ENCODE assay signal across 19 mouse cellular contexts in the genomic region with DNA sequence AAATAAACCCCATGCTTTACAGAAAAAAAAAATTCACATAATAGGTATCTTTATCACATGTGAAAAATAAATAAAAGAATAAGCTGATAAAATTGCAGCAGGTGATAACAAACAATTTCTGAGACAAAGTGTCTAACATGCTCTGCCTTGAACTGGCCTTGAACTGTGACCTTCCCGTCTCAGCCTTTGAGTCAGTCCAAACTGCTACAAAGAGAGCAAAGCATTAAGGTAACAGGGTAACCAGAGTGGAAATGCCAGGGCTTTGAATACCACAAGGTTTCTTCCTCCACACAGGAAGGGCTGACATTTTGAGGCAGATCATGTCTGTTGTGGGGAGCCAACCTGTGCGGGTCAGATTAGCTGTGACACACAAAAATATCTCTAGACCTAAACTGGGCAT. TPM values are rescaled to one million over a fixed set of nuclear protein-coding genes. Genes with fewer than 3 reads are reported as not detected.
A peak's percentile ranks its signal among the peaks of the same experiment; 100 is the strongest.
DNase-seq lines count a peak whose midpoint lies in the region; ATAC-seq lines count a peak whose summit lies in the region.
"Had no signal": no experiment of that assay in that cellular context is flagged by ENCODE, and none has a peak within 500 bp of the region (broad histone marks: within the 10 kb centered on the region; RNA-seq: fewer than 3 reads in every experiment).

No protein-coding gene starts in this region.

- H3K9me3 ChIP-seq in embryonic facial prominence, embryonic 14.5 days (ENCODE audit: control insufficient read depth, low read length), result no peaks in the 10 kb centered on the region
- no peaks in the 10 kb centered on the region for H3K9me3 ChIP-seq in embryonic facial prominence, embryonic 10.5 days
- no peaks in the 10 kb centered on the region for H3K9me3 ChIP-seq in limb, embryonic 12.5 days
- no peaks in the 10 kb centered on the region for H3K9me3 ChIP-seq in limb, embryonic 10.5 days (replicated peaks)
- no peaks in the 10 kb centered on the region for H3K9me3 ChIP-seq in forebrain, embryonic 12.5 days
- H3K9me3 ChIP-seq: hindbrain, embryonic 15.5 days had no signal

- no peak overlapping the region for H3K9ac ChIP-seq in embryonic facial prominence, embryonic 14.5 days (ENCODE audit: low read depth, low read length)
- 0 out of 2 replicates have a peak overlapping the region, but pooled peaks have one; percentile 31 for H3K9ac ChIP-seq in limb, embryonic 12.5 days (replicated peaks)
- no peak overlapping the region for H3K9ac ChIP-seq in forebrain, embryonic 12.5 days
- H3K9ac ChIP-seq: hindbrain, embryonic 15.5 days had no signal

- H3K36me3 ChIP-seq in embryonic facial prominence, embryonic 14.5 days (ENCODE audit: control insufficient read depth, insufficient read depth, low read length), result peaks cover 34% of the 10 kb centered on the region
- peaks cover 49% of the 10 kb centered on the region for H3K36me3 ChIP-seq in embryonic facial prominence, embryonic 10.5 days (replicated peaks)
- H3K36me3 ChIP-seq in limb, embryonic 12.5 days, result peaks cover 47% of the 10 kb centered on the region
- H3K36me3 ChIP-seq in limb, embryonic 10.5 days, result peaks cover 46% of the 10 kb centered on the region
- H3K36me3 ChIP-seq in forebrain, embryonic 12.5 days (replicated peaks), result peaks cover 39% of the 10 kb centered on the region

- H3K4me1 ChIP-seq in embryonic facial prominence, embryonic 14.5 days (ENCODE audit: control insufficient read depth, insufficient read depth, low read length), result peaks cover 19% of the 10 kb centered on the region
- peaks cover 49% of the 10 kb centered on the region for H3K4me1 ChIP-seq in embryonic facial prominence, embryonic 10.5 days
- peaks cover 47% of the 10 kb centered on the region for H3K4me1 ChIP-seq in limb, embryonic 12.5 days (replicated peaks)
- H3K4me1 ChIP-seq in limb, embryonic 10.5 days, result peaks cover 47% of the 10 kb centered on the region
- peaks cover 38% of the 10 kb centered on the region for H3K4me1 ChIP-seq in forebrain, embryonic 12.5 days

- DNase-seq in embryonic facial prominence, embryonic 14.5 days (ENCODE audit: low spot score), result no peak
- no peak for DNase-seq in embryonic facial prominence, embryonic 10.5 days (ENCODE audit: low spot score)
- no peak for DNase-seq in limb, embryonic 10.5 days (ENCODE audit: low spot score)
- peak; percentile 39 for DNase-seq in 416B (ENCODE audit: low read depth)
- peak; percentile 39 for DNase-seq in induced T-regulatory cell, adult 2 months (ENCODE audit: low read depth)
- DNase-seq in right cerebral cortex, postnatal 4 days, result no peak
- DNase-seq: adrenal gland, postnatal 14 days; kidney, adult 8-10 months; layer of hippocampus, postnatal 36 days; left cerebral cortex, postnatal 4 days; retina, postnatal 1 day had no signal

- H3K27ac ChIP-seq in embryonic facial prominence, embryonic 14.5 days (replicated peaks; ENCODE audit: low read depth, low read length), result no peak overlapping the region
- H3K27ac ChIP-seq in embryonic facial prominence, embryonic 10.5 days (replicated peaks), result no peak overlapping the region
- H3K27ac ChIP-seq in limb, embryonic 12.5 days, result no peak overlapping the region
- H3K27ac ChIP-seq in limb, embryonic 10.5 days, result no peak overlapping the region
- H3K27ac ChIP-seq in forebrain, embryonic 12.5 days, result no peak overlapping the region
- H3K27ac ChIP-seq: hindbrain, embryonic 15.5 days had no signal

- peak overlapping the region; percentile 83; the same call in 1 of the 2 replicates for H3K4me2 ChIP-seq in embryonic facial prominence, embryonic 14.5 days (ENCODE audit: low read depth, low read length)
- no peak overlapping the region for H3K4me2 ChIP-seq in limb, embryonic 12.5 days
- no peak overlapping the region for H3K4me2 ChIP-seq in forebrain, embryonic 12.5 days

- no peaks in the 10 kb centered on the region for H3K27me3 ChIP-seq in embryonic facial prominence, embryonic 14.5 days (replicated peaks; ENCODE audit: control insufficient read depth, insufficient read depth, low read length)
- no peaks in the 10 kb centered on the region for H3K27me3 ChIP-seq in embryonic facial prominence, embryonic 10.5 days (replicated peaks; ENCODE audit: low read depth, poor library complexity, severe bottlenecking)
- H3K27me3 ChIP-seq in limb, embryonic 12.5 days, result no peaks in the 10 kb centered on the region
- H3K27me3 ChIP-seq in limb, embryonic 10.5 days (ENCODE audit: low read depth, poor library complexity, severe bottlenecking), result no peaks in the 10 kb centered on the region
- no peaks in the 10 kb centered on the region for H3K27me3 ChIP-seq in forebrain, embryonic 12.5 days
- H3K27me3 ChIP-seq: hindbrain, embryonic 15.5 days had no signal

- no peak for ATAC-seq in embryonic facial prominence, embryonic 14.5 days (ENCODE audit: low read depth)
- ATAC-seq in limb, embryonic 12.5 days (ENCODE audit: insufficient number of reproducible peaks, insufficient read depth, low FRiP score, low TSS enrichment, low read depth), result no peak
- ATAC-seq in forebrain, embryonic 12.5 days (ENCODE audit: low FRiP score), result no peak
- ATAC-seq: forebrain, embryonic 16.5 days had no signal

- no peak overlapping the region for H3K4me3 ChIP-seq in embryonic facial prominence, embryonic 14.5 days (ENCODE audit: low read depth, low read length)
- H3K4me3 ChIP-seq in embryonic facial prominence, embryonic 10.5 days, result no peak overlapping the region
- no peak overlapping the region for H3K4me3 ChIP-seq in limb, embryonic 12.5 days (replicated peaks)
- no peak overlapping the region for H3K4me3 ChIP-seq in limb, embryonic 10.5 days
- H3K4me3 ChIP-seq in forebrain, embryonic 12.5 days (replicated peaks), result no peak overlapping the region
- H3K4me3 ChIP-seq: erythroblast, embryonic 14.5 days had no signal

- 61% methylated on average over 2 of the region's 2 CpGs for WGBS in embryonic facial prominence, embryonic 14.5 days
- 79% methylated on average over 2 of the region's 2 CpGs for WGBS in embryonic facial prominence, embryonic 10.5 days
- WGBS in limb, embryonic 12.5 days, result 76% methylated on average over 2 of the region's 2 CpGs
- 84% methylated on average over 2 of the region's 2 CpGs for WGBS in limb, embryonic 10.5 days
- WGBS in forebrain, embryonic 12.5 days, result 85% methylated on average over 2 of the region's 2 CpGs

RNA-seq across cellular contexts. Expression of gene Ankrd39, which starts 1.9 kb away (rescaled TPM):
- 19.5 and 20.0 TPM in 2 replicates for polyA plus RNA-seq in embryonic facial prominence, embryonic 14.5 days (2014; fragmentation: Nextera tagmentation; extraction: Ambion mirVana)
- 18.9 and 20.3 TPM in 2 replicates for polyA plus RNA-seq in embryonic facial prominence, embryonic 10.5 days (2016; fragmentation: Nextera tagmentation; extraction: Ambion mirVana)
- polyA plus RNA-seq in limb, embryonic 12.5 days (2016; fragmentation: Nextera tagmentation; extraction: Ambion mirVana), result 24.1 and 26.8 TPM in 2 replicates
- 19.5 and 20.3 TPM in 2 replicates for polyA plus RNA-seq in limb, embryonic 10.5 days (2016; fragmentation: Nextera tagmentation; extraction: Ambion mirVana)
- polyA plus RNA-seq in forebrain, embryonic 12.5 days (2016; fragmentation: Nextera tagmentation; extraction: Ambion mirVana), result 16.7 and 17.9 TPM in 2 replicates

RNA-seq across cellular contexts. Expression of gene Gm42417, which starts 6.2 kb away (rescaled TPM):
- polyA plus RNA-seq in embryonic facial prominence, embryonic 14.5 days (2014; fragmentation: Nextera tagmentation; extraction: Ambion mirVana), result not detected in 2 replicates
- polyA plus RNA-seq in embryonic facial prominence, embryonic 10.5 days (2016; fragmentation: Nextera tagmentation; extraction: Ambion mirVana), result 0.54 TPM in 1 of 2 replicates, not detected in the other
- polyA plus RNA-seq in limb, embryonic 12.5 days (2016; fragmentation: Nextera tagmentation; extraction: Ambion mirVana), result 0.67 and 0.74 TPM in 2 replicates
- polyA plus RNA-seq in limb, embryonic 10.5 days (2016; fragmentation: Nextera tagmentation; extraction: Ambion mirVana), result 0.39 TPM in 1 of 2 replicates, not detected in the other
- 0.50 TPM in 1 of 2 replicates, not detected in the other for polyA plus RNA-seq in forebrain, embryonic 12.5 days (2016; fragmentation: Nextera tagmentation; extraction: Ambion mirVana)
- polyA plus RNA-seq: erythroblast, embryonic 14.5 days; heart, embryonic 11.5 days; large intestine, adult 2 months; stomach, embryonic 16.5 days had no signal

RNA-seq across cellular contexts. Expression of gene Ankrd23, which starts 8.7 kb away (rescaled TPM):
- polyA plus RNA-seq in embryonic facial prominence, embryonic 14.5 days (2014; fragmentation: Nextera tagmentation; extraction: Ambion mirVana), result 12.3 and 13.2 TPM in 2 replicates
- polyA plus RNA-seq in embryonic facial prominence, embryonic 10.5 days (2016; fragmentation: Nextera tagmentation; extraction: Ambion mirVana), result 15.5 and 16.6 TPM in 2 replicates
- 18.5 and 19.0 TPM in 2 replicates for polyA plus RNA-seq in limb, embryonic 12.5 days (2016; fragmentation: Nextera tagmentation; extraction: Ambion mirVana)
- polyA plus RNA-seq in limb, embryonic 10.5 days (2016; fragmentation: Nextera tagmentation; extraction: Ambion mirVana), result 14.3 and 16.8 TPM in 2 replicates
- polyA plus RNA-seq in forebrain, embryonic 12.5 days (2016; fragmentation: Nextera tagmentation; extraction: Ambion mirVana), result 14.8 and 15.0 TPM in 2 replicates

RNA-seq across cellular contexts. Expression of gene Sema4c, which starts 12.8 kb away (rescaled TPM):
- polyA plus RNA-seq in embryonic facial prominence, embryonic 14.5 days (2014; fragmentation: Nextera tagmentation; extraction: Ambion mirVana), result 2.3 and 3.8 TPM in 2 replicates
- polyA plus RNA-seq in embryonic facial prominence, embryonic 10.5 days (2016; fragmentation: Nextera tagmentation; extraction: Ambion mirVana), result 24.9 and 25.9 TPM in 2 replicates
- 34.1 and 35.3 TPM in 2 replicates for polyA plus RNA-seq in limb, embryonic 12.5 days (2016; fragmentation: Nextera tagmentation; extraction: Ambion mirVana)
- 28.5 and 34.2 TPM in 2 replicates for polyA plus RNA-seq in limb, embryonic 10.5 days (2016; fragmentation: Nextera tagmentation; extraction: Ambion mirVana)
- polyA plus RNA-seq in forebrain, embryonic 12.5 days (2016; fragmentation: Nextera tagmentation; extraction: Ambion mirVana), result 29.8 and 31.7 TPM in 2 replicates

RNA-seq across cellular contexts. Expression of gene Cnnm3, which starts 33.7 kb away (rescaled TPM):
- 4.8 and 5.1 TPM in 2 replicates for polyA plus RNA-seq in embryonic facial prominence, embryonic 14.5 days (2014; fragmentation: Nextera tagmentation; extraction: Ambion mirVana)
- 3.5 and 3.6 TPM in 2 replicates for polyA plus RNA-seq in embryonic facial prominence, embryonic 10.5 days (2016; fragmentation: Nextera tagmentation; extraction: Ambion mirVana)
- 4.4 and 5.9 TPM in 2 replicates for polyA plus RNA-seq in limb, embryonic 12.5 days (2016; fragmentation: Nextera tagmentation; extraction: Ambion mirVana)
- 3.6 and 4.5 TPM in 2 replicates for polyA plus RNA-seq in limb, embryonic 10.5 days (2016; fragmentation: Nextera tagmentation; extraction: Ambion mirVana)
- 3.4 and 4.5 TPM in 2 replicates for polyA plus RNA-seq in forebrain, embryonic 12.5 days (2016; fragmentation: Nextera tagmentation; extraction: Ambion mirVana)

Comparison
In these comparisons a context has a peak if more than half of its experiments do, and no peak if none do; other contexts are left out.
1. DNase-seq: peak in 416B (single experiment) and induced T-regulatory cell, adult 2 months (single experiment); none in embryonic facial prominence, embryonic 14.5 days (single experiment), embryonic facial prominence, embryonic 10.5 days (single experiment), limb, embryonic 10.5 days (single experiment) and right cerebral cortex, postnatal 4 days (single experiment).